Mouse (Mus musculus): ENCODE results near the gene Wee2. TPM values are rescaled to one million over a fixed set of nuclear protein-coding genes. Genes with fewer than 3 reads are reported as not detected.

Gene Wee2
- total RNA-seq (2014; fragmentation: Nextera tagmentation) (not detected in 2 replicates), total RNA-seq (2017) (0.16 TPM in 1 of 2 replicates, not detected in the other), polyA plus RNA-seq (2012) (not detected in 2 replicates)

DNA sequence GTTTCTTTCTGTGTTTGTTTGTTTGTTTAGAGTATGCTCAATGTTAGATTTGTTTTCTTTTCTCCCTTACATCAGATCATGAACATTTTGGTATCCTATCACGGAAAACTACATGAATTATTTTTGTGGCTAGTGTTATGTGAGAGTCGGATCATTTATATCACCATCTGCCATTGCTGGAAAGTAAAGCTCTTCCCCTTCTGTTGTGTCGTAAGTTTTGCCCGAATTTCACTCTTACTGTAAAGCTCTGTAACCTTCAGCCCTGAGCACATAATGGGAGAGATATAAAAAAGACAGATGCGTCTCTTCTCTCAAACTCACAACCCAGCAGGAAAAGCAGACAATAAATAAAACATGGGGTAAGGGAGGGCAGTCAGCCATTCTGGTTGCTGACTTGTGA lies at the start of gene Wee2:
Wee2 (plus strand) TSS at position 153 of the 400 bp plus-strand sequence.
- peaks cover 41% of the 10 kb centered on the region for H3K27me3 ChIP-seq (ENCODE audit: insufficient read depth, low read length)
- H3K9me3 ChIP-seq (replicated peaks): no peaks in the 10 kb centered on the region
- no peak within 1 kb of the TSS for H3K4me3 ChIP-seq (ENCODE audit: low read depth, low read length)
- DNase-seq (ENCODE audit: low spot score): no peak
- no peak for ATAC-seq (ENCODE audit: extremely low read depth, insufficient number of reproducible peaks, low FRiP score, poor library complexity, severe bottlenecking)
- no peaks in the 10 kb centered on the region for H3K36me3 ChIP-seq (replicated peaks)
- H3K4me1 ChIP-seq (ENCODE audit: insufficient read depth, low read depth, low read length): peaks cover 6% of the 10 kb centered on the region
- TF ChIP-seq GATA2 (IDR thresholded peaks at IDR 0.05; ENCODE audit: borderline replicate concordance, low read depth, low read length) (no peak), POLR2AphosphoS5 (IDR thresholded peaks at IDR 0.05; ENCODE audit: insufficient replicate concordance, low read depth, low read length) (no peak), TAL1 (conservative IDR thresholded peaks at IDR 0.05; ENCODE audit: low read depth, low read length) (no peak), GATA1 (IDR thresholded peaks at IDR 0.05; ENCODE audit: borderline replicate concordance, low read length) (no peak), CTCF (IDR thresholded peaks at IDR 0.05; ENCODE audit: low read depth, low read length) (no peak)

DNA sequence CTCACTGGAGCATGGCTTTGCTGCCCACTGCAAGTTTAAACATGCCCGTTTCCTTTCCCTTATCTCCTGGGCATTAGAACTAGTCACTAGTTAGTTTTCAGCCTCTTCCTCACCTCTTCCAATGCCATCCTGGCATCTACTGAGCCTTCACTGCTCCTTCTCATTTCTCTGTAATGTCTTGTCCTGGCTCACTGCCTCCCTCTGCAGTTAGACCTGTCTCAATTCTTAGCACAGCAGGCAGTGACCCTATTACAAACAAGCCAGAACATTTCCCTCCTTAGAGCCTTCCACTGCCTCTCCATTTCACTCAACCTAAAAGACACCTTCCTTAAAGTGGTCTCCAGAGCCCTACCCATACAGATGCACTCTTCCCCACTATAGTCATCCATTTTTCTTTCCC lies 47.9 kb upstream of the Wee2 start:
- no peaks in the 10 kb centered on the region for H3K9me3 ChIP-seq (replicated peaks)

DNA sequence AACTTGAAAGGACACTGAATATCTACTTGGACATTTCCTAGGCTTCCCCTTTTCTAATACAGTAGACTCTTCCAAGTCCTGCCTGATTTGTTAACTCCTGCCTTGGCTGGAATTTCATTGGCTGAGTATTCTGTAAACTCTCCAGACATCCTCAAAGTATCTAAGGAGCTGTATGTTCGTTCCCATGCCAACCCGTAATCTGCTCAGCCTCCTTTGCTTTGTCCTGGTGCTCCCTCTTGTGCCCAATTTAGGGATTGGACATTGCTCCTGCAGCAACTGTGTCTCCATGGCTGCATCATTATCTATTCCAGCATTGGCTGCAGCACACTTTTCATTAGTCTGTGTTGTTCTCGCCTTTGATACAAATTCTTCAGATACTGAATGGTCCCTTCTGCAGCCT lies 45.7 kb upstream of the Wee2 start:
- H3K36me3 ChIP-seq (replicated peaks): peaks cover 57% of the 10 kb centered on the region
- peak; percentile 37; the same call in 1 of the 2 replicates for ATAC-seq (ENCODE audit: extremely low read depth, insufficient number of reproducible peaks, low FRiP score, poor library complexity, severe bottlenecking)
- H3K4me3 ChIP-seq (ENCODE audit: low read depth, low read length): no peak overlapping the region
- no peaks in the 10 kb centered on the region for H3K27me3 ChIP-seq (ENCODE audit: insufficient read depth, low read length)
- no peaks in the 10 kb centered on the region for H3K9me3 ChIP-seq (replicated peaks)
- H3K4me1 ChIP-seq (ENCODE audit: insufficient read depth, low read depth, low read length): peaks cover 9% of the 10 kb centered on the region
- DNase-seq (ENCODE audit: low spot score): peak; percentile 12
- TF ChIP-seq CTCF (IDR thresholded peaks at IDR 0.05; ENCODE audit: low read depth, low read length): peak; percentile 31; the same call in 1 of the 2 replicates
- no peak for TF ChIP-seq POLR2AphosphoS5 (IDR thresholded peaks at IDR 0.05; ENCODE audit: insufficient replicate concordance, low read depth, low read length)
- no peak for TF ChIP-seq GATA2 (IDR thresholded peaks at IDR 0.05; ENCODE audit: borderline replicate concordance, low read depth, low read length)

More for the DNA sequence above, 47.9 kb upstream of the Wee2 start:
- H3K27me3 ChIP-seq (ENCODE audit: insufficient read depth, low read length): no peaks in the 10 kb centered on the region
- H3K36me3 ChIP-seq (replicated peaks): peaks cover 58% of the 10 kb centered on the region
- H3K4me1 ChIP-seq (ENCODE audit: insufficient read depth, low read depth, low read length): peaks cover 19% of the 10 kb centered on the region
- DNase-seq (ENCODE audit: low spot score) (no peak), ATAC-seq (ENCODE audit: extremely low read depth, insufficient number of reproducible peaks, low FRiP score, poor library complexity, severe bottlenecking) (no peak)
- H3K4me3 ChIP-seq (ENCODE audit: low read depth, low read length): no peak overlapping the region
- TF ChIP-seq CTCF (IDR thresholded peaks at IDR 0.05; ENCODE audit: low read depth, low read length): no peak
- TF ChIP-seq TAL1 (conservative IDR thresholded peaks at IDR 0.05; ENCODE audit: low read depth, low read length): no peak
- no peak for TF ChIP-seq POLR2AphosphoS5 (IDR thresholded peaks at IDR 0.05; ENCODE audit: insufficient replicate concordance, low read depth, low read length)
- no peak for TF ChIP-seq GATA2 (IDR thresholded peaks at IDR 0.05; ENCODE audit: borderline replicate concordance, low read depth, low read length)
- no peak for TF ChIP-seq GATA1 (IDR thresholded peaks at IDR 0.05; ENCODE audit: borderline replicate concordance, low read length)

DNA sequence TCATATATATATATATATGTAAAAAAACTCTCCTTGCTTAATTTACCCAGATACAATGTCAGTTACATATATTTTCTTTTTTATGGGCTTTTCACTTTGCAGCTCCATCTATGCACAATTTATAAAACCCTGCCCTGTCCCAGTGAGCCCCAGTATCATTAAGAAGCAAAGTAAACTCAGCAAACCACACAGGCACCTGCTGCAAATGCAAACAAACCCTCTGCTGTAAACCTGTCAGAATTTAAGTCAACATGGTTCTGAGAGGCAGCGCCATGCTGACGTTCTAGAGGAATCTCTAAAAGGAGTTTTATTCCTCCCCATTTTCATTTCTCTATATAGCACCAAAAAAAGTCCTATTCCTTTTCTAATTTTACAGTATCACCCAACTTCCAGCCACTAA lies 36.9 kb upstream of the Wee2 start:
- DNase-seq (ENCODE audit: low spot score): no peak
- ATAC-seq (ENCODE audit: extremely low read depth, insufficient number of reproducible peaks, low FRiP score, poor library complexity, severe bottlenecking): no peak
- peaks cover 57% of the 10 kb centered on the region for H3K36me3 ChIP-seq (replicated peaks)
- no peaks in the 10 kb centered on the region for H3K4me1 ChIP-seq (ENCODE audit: insufficient read depth, low read depth, low read length)
- no peak overlapping the region for H3K4me3 ChIP-seq (ENCODE audit: low read depth, low read length)
- no peaks in the 10 kb centered on the region for H3K9me3 ChIP-seq (replicated peaks)
- H3K27me3 ChIP-seq (ENCODE audit: insufficient read depth, low read length): no peaks in the 10 kb centered on the region
- TF ChIP-seq CTCF (IDR thresholded peaks at IDR 0.05; ENCODE audit: low read depth, low read length) (no peak), GATA1 (IDR thresholded peaks at IDR 0.05; ENCODE audit: borderline replicate concordance, low read length) (no peak), GATA2 (IDR thresholded peaks at IDR 0.05; ENCODE audit: borderline replicate concordance, low read depth, low read length) (no peak), POLR2AphosphoS5 (IDR thresholded peaks at IDR 0.05; ENCODE audit: insufficient replicate concordance, low read depth, low read length) (no peak), TAL1 (conservative IDR thresholded peaks at IDR 0.05; ENCODE audit: low read depth, low read length) (no peak)

DNA sequence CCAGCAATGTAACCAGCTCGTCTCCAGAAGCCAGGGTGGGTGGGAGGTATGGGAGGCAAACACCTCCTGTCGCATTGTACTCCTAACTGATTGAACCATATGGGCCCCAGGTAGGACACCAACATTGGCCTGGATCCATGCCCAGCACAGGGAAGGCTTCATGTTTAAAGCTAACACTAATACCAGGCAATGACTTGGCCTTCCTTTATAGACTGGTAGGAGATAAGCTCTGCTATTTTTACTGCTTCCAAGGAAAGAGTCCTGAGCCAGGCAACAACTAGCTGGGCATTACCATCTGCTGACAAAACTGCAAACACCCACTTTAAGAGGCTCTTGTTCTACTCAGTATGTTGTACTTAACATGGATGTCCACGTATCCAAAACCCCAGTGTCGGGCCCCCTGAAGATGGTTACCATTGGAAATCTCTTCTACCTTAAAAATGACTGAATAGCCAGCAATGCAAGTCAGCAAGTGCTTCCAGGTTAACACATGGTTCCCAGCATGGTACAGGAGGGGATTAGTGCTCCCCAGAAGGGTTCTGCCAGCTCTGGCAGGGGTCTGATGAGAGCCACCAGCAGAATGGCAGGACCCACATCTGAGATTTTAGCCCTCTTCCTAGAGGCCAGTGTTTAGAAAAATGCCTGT lies 35.1 kb upstream of the Wee2 start:
- H3K4me1 ChIP-seq (ENCODE audit: insufficient read depth, low read depth, low read length): no peaks in the 10 kb centered on the region
- TF ChIP-seq GATA1 (IDR thresholded peaks at IDR 0.05; ENCODE audit: borderline replicate concordance, low read length) (no peak), GATA2 (IDR thresholded peaks at IDR 0.05; ENCODE audit: borderline replicate concordance, low read depth, low read length) (no peak), CTCF (IDR thresholded peaks at IDR 0.05; ENCODE audit: low read depth, low read length) (no peak), POLR2AphosphoS5 (IDR thresholded peaks at IDR 0.05; ENCODE audit: insufficient replicate concordance, low read depth, low read length) (no peak), TAL1 (conservative IDR thresholded peaks at IDR 0.05; ENCODE audit: low read depth, low read length) (no peak)
- H3K9me3 ChIP-seq (replicated peaks): no peaks in the 10 kb centered on the region
- ATAC-seq (ENCODE audit: extremely low read depth, insufficient number of reproducible peaks, low FRiP score, poor library complexity, severe bottlenecking) (no peak), DNase-seq (ENCODE audit: low spot score) (no peak)
- H3K36me3 ChIP-seq (replicated peaks): peaks cover 57% of the 10 kb centered on the region
- H3K4me3 ChIP-seq (ENCODE audit: low read depth, low read length): no peak overlapping the region
- H3K27me3 ChIP-seq (ENCODE audit: insufficient read depth, low read length): no peaks in the 10 kb centered on the region

DNA sequence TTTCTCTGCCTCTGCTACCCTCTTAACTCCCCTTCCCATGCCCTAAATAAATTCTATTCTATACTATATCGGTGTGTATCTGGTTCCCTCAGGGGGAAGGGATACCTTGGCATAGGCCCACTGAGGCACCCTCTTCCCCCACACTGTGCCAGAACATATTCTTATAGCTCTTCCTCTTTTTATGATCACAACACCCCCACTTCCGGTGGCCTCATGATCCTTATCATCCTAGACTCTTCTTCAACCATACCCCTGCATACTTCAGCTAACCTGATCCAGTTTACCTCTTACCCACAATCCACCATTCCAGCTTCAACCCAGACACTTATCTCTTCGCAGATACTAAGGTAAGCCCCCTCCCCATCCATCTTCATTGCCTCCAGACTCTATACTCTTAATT lies 27.8 kb upstream of the Wee2 start:
- ATAC-seq (ENCODE audit: extremely low read depth, insufficient number of reproducible peaks, low FRiP score, poor library complexity, severe bottlenecking) (peak; percentile 49; the same call in 1 of the 2 replicates), DNase-seq (ENCODE audit: low spot score) (no peak)
- Histone ChIP-seq H3K36me3 (replicated peaks) (peaks cover 16% of the 10 kb centered on the region), H3K9me3 (replicated peaks) (no peaks in the 10 kb centered on the region), H3K4me3 (ENCODE audit: low read depth, low read length) (no peak overlapping the region), H3K27me3 (ENCODE audit: insufficient read depth, low read length) (peaks cover 6% of the 10 kb centered on the region), H3K4me1 (ENCODE audit: insufficient read depth, low read depth, low read length) (peaks cover 13% of the 10 kb centered on the region)
- TF ChIP-seq POLR2AphosphoS5 (IDR thresholded peaks at IDR 0.05; ENCODE audit: insufficient replicate concordance, low read depth, low read length) (no peak), TAL1 (conservative IDR thresholded peaks at IDR 0.05; ENCODE audit: low read depth, low read length) (no peak), GATA1 (IDR thresholded peaks at IDR 0.05; ENCODE audit: borderline replicate concordance, low read length) (no peak), GATA2 (IDR thresholded peaks at IDR 0.05; ENCODE audit: borderline replicate concordance, low read depth, low read length) (no peak), CTCF (IDR thresholded peaks at IDR 0.05; ENCODE audit: low read depth, low read length) (no peak)

Data from G1E (cell line).